Mouse (Mus musculus): ENCODE data around the gene Mnt.

Mnt gene

DNA sequence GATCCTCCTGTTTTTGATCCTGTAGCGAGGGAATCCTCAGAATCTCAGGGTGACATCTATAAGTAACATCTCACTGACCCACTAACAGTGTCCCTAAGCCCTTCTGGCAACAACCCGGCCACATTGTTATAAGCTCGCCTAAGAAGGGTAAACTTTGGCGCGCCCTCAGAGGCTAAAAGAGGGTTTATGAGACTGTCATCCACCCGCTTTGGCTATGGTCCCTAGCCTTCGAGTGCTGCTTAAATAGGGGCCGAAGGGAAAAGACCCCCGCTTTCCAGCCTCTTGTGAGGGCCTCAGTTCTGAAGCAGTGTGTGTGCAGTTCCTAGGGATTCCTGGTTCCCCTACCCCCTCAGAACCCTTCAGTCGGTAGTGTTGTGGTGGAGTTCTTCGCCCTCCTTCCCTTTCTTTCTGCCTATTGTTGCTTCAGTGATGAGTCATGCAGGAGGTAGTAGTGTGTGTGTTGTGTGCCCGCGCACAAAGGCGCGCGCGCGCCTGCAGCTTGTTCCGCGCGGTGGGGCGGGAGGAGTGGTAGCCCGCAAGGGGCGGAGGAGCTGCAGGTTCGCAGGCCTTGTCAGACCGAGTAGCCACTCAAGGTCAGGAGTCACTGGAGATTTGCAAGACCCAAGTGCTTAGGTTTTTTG is 1.9 kb downstream of the Mnt start:
- peak; percentile 70 for DNase-seq

DNA sequence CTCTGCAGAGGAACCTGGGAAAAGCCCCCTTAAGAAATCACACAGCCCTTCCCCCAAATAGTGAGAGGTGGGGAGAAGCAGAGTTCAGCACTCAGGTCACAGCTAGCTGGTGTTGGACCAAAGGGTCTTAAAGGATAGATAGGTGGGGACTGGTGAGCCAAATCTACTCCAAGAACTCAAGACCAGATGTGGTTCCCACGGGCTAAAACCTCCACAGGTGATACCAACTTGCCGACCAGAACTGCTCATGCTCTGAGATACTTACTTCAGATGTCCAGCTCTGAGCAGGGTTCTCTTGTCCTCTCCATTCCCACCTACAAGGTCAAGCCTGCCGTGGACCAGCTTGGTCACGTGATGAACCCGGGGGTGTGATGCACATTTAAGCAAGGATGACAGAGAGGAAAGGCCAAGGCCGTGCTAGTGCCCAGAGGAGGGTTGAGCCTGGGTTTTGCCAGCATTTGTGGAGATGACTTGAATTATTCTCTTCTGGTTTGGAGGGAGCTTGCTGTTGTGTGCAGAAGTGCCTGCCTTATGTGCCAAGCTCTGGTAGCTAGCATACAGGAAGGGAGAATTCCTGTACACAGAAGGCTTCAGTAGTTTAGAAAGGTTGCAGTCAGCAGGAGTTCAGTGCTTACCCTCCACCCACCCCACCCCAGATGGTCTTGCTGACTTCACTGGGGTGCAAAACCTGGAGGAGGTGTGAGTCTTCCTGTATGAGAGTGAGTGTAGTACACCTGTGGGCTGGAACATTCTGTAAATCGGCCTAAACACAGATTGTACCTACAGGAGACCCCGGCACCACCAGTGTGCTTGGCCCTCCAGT is 3.0 kb downstream of the Mnt start:
- no peak for DNase-seq

DNA sequence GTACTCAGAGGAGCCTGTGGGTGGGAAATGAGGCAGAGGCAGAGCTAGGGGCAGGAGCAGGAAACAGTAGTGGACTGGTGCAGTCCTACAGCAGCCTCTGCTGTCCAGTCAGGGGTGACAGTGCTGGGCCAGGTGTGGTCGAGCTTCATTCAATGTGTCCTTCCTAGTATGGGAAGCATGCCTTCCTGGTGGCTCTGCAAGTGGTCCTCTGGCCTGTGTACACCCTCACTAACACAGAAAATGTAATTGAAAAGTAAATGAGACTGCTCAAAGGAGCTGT is 3.6 kb downstream of the Mnt start:
- DNase-seq = no peak

DNA sequence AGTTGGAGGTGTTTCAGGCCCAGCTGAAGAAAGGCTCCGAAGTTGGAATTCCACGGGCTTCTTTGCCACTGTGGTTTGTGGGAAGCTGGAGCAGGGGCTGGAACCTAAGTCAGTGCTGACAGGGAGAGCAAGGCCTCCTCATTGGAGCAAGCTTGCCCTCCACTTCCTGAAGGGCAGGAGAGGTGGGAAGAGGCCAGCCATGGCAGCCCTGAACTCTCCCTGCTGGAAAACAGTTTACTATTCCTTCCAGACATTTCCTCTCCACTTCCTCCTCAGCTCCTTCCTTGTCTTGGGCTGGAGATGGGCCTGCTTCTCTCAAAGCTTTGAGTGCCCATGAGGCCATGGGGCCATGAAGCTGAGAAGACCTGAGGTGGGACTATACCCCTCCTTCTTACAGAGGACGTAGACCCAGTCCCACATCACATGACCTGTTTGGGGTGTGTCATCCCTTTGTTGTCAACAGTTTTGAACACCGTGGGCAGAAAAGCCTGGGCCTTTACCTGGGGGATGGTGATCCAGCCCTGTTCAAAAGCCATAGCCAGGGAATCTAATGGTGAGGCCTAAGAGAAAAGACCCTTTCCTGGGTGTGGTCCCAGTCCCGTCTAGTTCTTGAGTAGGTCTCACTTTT is 4.0 kb downstream of the Mnt start:
- no peak for DNase-seq

DNA sequence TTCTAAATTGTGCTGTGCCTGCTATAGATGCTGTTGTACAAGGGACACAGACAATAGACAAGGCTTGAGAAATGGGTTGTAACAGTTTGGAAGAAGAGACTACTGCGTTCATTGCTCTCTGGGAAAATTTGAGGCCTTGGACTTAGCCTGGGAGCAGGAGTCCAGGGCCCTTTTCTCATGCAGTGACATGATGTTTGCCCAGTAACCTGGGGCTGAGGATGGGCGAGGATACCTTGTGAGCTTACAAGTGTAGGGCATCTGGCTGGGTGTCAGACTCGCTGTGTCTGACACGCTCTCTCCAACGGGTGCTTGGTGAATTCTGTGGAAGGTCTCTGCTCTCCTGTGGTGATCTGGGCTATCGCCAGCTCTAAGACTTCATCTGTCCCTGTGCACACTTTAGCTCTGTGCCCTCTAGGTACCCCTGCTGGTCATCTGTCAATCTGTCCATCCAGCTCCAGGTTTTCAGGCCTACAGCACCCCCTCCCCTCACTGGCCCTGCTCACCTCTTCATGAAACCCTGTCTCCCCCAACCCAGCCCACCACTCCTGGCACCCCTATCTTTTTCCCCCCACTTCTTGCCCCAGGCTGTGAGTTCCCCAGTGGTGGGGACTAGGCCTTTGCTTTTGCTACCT is 5.0 kb downstream of the Mnt start:
- DNase-seq = no peak

DNA sequence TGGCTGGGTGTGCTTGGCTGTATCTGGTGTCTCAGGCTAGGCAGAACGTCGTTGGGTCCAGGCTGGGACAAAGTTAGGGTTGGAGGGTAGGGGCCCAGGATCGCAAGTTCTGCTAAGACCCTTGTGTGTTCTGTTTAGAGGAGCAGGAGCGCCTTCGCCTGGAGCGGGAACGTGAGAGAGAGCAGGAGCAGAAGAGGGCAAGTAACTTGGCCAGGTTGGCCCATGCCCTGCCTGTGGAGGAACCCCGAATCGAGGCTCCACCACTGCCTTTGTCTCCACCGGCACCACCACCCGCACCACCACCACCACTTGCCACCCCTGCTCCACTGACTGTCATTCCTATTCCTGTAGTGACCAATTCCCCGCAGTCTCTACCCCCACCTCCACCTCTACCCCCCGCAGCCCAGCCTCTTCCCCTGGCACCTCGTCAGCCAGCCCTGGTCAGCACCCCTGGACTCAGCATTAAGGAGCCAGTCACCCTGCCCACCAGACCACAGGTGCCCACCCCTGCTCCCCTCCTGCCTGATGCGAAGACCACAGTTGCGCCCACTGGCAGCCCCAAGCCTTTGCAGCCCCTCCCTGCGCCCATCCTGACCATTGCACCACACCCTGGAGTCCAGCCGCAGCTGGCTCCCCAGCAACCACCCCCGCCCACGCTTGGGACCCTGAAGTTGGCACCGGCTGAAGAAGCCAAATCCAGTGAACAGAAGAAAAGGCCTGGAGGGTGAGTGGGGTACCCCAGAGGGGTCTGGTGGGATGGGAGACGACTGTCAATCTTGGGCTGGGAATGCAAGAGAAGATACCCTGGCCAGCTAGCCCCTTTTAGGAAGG is 5.7 kb downstream of the Mnt start:
- DNase-seq = no peak

DNA sequence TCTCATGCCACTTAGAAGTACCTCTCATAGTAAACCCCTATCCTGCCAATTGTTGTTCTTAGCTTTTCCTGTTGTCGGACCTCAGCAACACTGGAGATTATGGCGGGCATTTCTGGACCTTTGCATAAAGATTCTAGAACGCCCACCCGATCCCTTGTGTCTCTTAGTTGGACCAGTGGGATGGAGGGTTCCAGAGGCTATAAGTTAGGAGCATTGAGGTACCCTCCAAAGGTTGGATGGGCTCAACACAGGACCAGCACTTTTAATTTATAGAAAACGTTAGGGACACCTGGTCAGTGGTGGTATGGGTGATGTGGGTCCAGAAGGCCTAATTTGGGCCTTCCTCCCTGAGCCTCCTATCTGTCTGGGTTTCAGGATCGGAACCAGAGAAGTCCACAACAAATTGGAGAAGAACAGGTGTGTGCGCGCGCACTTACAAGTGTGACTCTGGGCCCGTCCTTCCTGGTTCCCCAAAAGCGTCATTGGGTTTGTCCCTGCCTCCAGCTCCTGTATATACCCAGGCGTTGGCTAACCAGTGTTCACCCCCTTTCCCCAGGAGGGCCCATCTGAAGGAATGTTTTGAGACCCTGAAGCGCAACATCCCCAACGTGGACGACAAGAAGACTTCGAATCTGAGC is 6.5 kb downstream of the Mnt start:
- DNase-seq = no peak

DNA sequence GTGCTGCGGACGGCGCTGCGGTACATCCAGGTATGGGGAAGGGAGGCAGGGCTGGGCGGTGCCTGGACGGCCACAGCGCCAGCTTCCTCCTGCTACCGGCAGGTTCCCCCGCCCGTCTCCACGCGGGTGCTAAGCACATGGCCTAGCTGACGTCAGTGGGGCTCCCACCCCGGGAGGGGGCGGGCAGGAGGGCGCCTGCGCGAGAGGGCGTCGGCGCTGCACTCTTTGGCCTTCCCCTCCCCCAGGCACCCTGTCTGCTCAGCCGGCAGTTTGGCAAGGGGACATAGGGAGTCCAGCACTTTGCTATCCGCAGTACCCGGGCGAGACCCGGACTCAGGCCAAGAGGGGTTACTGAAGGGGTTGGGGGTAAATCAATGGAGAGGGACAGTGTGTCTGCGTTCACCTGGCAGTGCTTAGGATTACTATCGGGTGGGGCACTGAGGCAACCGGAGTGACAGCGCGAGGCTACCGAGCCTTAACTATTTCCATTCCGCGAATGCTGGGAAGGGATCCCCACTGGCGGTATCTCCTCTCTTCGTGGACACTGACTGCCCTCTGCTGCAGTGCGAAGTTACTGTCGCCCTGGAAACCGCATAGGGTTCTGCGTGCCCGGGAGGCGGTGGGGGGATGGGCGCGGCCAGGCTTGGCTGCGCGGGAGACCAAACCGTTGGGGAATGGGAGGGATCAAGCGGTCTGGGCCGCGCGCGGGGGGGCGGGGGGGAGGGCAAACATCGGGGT is 7.1 kb downstream of the Mnt start:
- DNase-seq = peak; percentile 97

DNA sequence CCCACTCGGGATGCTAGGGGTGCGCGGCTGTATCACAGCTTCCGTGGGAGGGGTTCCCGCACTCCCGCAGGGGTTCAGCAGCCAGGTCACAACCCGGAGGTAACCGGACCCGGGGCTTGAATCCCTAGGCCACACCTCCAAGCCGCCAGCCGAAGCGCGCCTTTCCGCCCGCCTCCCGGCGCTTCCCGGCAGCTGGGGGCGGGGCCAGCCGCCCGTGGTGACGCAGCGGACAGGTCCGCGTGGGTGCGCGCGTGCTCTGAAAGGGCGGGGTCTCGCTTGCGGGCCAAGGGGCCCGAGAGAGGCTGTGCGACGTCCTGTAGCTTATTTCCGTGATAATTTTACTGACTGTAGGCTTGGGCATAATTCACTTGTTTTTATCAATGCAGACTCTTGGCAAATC is 7.7 kb downstream of the Mnt start:
- peak; percentile 96 for DNase-seq

DNA sequence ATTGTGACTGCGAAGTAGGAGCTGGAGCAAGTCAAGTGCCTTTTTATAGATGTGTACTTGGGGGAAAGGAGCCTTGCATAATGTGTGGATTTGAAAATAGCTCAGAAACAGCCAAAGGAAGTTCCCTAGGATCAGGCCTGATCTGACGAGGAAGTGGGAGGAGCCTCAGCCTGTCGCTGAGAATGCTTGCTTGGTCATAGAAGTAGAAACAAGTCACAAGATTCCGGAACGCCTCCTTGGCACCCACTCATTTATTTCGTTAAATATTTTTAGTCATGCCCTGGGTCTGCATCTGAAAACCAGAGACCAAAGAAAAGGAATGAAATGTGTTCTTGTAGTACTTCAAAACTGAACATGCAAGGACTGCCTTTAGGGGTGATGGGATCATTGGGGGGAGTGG is 8.3 kb downstream of the Mnt start:
- peak; percentile 64 for DNase-seq

DNA sequence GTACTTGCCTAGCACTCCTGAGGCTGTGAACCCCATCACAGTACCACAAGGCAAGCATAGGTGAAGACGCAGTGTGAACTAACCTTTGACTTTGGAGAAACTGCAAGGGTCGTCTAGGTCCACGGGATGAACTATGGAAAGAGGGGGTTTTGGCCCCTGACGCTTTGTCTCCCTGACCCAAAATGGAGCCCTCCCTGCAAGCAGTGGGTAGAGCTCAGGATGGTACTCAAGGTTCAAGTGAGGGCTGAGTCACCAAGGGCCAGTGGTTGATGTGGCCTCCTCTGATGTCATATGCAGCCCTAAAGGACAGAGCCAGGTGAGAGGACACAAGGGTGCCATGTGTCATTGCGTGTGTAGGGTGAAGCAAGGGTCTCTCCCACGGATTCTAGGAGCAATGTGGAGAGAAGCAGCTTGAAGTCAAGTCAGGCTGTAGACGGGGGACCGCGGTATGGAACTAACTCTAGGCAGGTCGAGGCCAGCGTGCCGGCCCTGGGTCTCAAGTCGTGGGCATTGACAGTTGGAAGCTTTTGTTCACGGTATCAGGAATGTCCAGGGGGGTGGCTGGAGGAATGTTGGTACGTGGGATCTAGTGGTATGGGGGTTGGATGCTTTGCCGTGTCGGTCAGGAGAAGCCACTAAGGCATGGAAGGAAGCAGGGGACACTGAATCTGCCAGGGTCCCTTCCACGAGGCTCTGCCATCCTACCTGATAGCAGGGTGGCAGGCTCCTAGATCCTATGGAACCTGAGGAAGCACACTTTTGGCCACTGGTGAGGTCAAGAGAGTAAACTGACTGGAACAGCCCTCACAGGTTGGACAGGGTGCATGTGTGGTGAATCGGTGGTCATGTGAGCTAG is 9.4 kb downstream of the Mnt start:
- DNase-seq = no peak

DNA sequence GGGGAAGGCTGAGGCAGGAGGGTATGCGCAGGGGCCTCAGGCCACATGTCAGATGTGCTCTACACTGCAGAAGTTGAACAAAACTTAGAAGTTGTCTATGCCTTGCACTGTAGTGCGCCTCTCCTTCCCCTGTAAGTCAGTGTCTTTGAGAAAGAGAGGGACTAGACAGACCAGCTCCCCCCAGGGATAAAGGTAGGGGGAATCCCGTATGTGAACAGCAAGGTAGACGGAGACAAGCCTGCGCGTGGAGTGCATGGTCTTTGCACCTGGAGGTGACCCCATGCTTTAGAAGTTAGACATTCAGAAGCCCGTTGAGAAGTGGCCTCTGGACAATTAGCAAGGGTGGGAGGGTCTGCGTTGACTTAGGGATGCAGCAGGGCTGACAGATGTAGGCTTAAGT is 10.0 kb downstream of the Mnt start:
- no peak for DNase-seq

DNA sequence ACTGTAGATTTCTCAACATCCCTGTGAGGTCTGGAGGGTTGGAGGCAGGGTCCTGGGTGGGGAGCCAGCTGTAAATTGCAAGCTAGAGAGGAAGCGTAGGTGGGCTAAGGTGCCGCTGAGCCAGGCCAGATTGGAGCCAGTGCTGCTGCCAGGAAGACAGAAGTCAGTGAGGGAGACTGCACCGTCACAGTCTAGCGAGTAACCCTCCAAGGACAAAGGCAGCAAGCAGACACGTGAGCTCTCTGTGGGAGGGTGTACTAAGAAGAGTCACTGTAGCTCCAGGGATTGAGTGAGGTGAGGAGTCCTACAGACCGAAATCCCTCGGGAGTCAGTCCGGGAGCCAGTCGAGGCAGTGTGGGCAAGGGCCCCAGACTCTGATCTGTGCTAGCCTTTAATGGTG is 10.6 kb downstream of the Mnt start:
- no peak for DNase-seq

DNA sequence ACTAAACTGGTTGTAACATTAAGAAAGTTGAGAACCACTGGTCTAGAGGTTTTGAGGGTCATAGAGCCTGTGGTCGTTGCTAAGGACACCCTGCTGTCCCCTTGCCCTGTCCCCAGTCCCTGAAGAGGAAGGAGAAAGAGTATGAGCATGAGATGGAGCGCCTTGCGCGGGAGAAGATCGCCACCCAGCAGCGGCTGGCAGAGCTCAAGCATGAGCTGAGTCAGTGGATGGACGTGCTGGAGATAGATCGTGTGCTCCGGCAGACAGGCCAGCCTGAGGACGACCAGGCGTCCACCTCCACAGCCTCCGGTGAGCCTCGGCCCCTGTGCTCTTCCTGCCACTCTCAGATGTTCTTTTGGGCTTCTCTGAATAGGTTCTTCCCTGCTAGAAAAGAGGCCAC is 11.3 kb downstream of the Mnt start:
- DNase-seq = no peak

DNA sequence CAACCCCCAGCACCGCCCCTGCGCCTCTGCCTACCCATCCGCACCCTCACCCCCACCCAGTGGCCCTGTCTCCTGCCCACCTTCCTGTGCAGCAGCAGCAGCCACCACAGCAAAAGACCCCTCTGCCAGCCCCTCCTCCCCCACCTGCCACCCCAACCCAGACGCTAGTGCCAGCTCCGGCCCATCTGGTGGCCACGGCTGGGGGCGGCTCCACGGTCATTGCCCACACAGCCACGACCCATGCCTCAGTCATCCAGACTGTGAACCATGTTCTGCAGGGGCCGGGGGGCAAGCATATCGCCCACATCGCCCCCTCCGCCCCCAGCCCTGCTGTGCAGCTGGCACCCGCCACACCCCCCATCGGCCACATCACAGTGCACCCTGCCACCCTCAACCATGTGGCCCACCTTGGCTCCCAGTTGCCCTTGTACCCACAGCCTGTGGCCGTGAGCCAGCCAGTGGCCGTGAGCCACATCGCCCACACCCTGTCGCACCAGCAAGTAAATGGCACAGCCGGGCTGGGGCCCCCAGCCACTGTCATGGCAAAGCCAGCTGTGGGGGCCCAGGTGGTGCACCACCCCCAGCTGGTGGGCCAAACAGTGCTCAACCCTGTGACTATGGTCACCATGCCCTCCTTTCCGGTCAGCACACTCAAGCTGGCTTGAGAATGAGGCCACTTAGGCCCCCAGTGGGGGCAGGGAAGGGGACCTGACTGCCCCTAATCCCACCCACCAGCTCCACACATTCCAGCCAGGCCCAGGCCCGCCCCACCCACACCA is 12.1 kb downstream of the Mnt start:
- DNase-seq = no peak

DNA sequence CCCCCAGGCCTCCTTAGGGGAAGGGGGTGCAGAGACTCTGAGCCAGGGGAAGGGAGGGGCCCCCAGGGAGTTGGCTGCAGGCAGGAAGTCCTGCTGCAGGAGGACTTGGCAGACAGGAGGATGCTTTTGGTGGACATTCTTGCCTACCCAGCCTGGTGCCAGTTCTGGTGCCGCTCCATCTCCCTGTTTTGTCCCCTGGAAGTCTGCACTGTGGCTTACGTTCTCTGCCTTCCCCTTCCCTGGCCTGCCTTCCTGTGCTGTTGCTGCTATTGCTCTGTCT is 12.7 kb downstream of the Mnt start:
- DNase-seq = no peak

DNA sequence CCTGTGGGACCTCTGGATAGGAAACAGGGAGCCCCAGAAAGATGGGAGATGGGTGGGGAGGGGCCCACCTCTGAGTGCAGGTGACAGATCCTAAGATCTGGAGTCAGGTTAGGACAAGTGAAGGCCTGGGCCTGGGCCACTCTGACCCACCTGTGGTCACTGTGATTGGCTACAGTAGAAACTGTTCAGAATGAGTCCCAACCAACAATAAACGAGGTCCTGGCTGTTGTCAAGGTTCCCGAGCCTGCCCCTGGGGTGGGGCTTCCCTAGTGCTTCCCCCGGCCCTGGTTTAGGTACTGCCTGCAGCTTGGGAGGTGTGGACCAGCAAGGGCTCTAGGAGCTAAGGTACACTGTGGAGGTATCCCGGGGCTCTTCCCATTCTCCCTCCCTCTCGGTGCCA is 13.0 kb downstream of the Mnt start:
- no peak for DNase-seq

DNA sequence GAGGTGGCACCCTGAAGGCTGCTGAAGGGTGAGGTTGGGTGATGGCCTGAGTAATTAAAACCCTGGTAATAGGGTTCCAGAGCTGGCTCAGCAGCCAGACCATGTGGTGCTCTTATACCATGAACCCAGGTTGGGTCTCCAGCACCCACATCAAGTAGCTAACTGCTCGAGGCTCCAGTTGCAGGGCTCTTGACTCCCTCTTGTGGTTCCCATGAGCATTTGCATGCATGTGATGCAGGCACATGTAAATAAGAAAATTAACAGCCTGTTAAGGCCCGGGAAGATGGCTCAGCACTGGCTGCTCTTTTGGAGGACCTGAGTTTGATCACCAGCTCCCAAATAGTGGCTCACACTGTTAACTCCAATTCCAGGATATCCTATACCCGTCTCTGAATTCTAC is 15.1 kb downstream of the Mnt start:
- DNase-seq = no peak

DNA sequence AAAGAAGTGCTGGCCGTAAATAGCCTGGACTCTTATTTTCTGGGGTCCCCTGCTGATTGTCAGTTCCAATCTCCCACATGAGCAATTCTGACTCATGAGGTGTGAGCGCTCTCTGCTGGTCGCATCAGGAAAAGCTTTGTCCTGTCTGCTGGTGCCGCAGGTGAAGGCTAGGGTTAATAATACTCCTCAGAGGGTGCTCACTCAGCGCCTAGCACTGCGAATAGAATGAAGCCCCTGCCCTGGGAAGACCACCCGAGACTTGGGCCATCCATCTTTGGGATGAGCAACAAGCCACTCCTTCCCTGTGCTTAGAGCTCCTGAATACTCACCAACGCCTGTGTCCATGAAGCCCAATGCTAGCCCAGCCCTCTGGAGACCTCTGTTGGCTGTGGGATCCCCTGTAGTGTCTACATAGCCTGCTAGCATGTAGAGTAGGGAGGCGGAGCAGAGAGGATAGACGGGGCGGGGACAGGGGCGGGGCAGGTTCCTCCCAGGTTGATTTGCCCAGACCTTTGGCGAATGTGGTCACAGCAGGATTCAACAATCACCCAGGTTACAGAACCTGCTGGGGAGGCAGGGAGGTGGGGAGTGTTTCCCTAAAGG is 17.3 kb downstream of the Mnt start:
- peak; percentile 84 for DNase-seq
